Mouse (Mus musculus) hematopoietic stem cell, adult 5-6 weeks (primary cell): ENCODE data around the gene Gm21731. TPM values are rescaled to one million over a fixed set of nuclear protein-coding genes. Genes with fewer than 3 reads are reported as not detected.
A peak's percentile ranks its signal among the peaks of the same experiment; 100 is the strongest.
"Not testable (repeated sequence)": the region's sequence is repeated elsewhere in the genome, so short reads cannot be mapped to it uniquely, and the experiment has no call there.

Experiments
- ATAC-seq, 2 experiments: fragments of 125-278 bp in 1 of 2; replicated peaks in 1 of 2; 2 replicates each; pipeline ENCODE4 v1.8.0; 2016 to 2017; ENCODE audit warnings: inconsistent platforms in 2 of 2, mild to moderate bottlenecking in 2 of 2, moderate number of reproducible peaks in 2 of 2, low read depth in 1 of 2, moderate TSS enrichment in 1 of 2; ENCODE audit not compliant: low FRiP score in 2 of 2, poor library complexity in 2 of 2, severe bottlenecking in 2 of 2, insufficient read depth in 1 of 2, low TSS enrichment in 1 of 2
- total RNA-seq: library from RNA; stranded (forward); fragments of 172-1452, 232-1000 nt; gene quantifications from 2 replicates; pipeline ENCODE4 v1.2.3, GENCODE M21; 2017

The Gm21731 gene
- total RNA-seq = not detected in 2 replicates

DNA sequence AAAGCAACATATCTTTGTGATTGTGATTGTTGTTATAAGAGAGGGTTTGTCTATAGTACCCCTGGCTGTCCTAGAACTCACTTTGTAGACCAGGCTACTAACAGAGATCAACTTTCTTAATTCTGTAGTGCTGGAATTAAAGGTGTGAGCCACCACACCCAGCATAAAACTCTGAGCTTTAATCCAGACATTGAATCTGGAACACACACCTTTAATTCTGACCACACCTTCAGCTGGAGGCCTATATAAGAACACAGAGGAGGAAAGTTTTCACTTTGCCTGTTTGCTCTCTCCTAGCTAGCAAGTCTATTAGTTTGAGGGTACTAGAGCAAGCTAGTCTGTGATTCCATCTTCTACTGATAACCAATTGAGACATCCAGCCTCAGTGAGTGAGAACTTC lies at the start of gene Gm21731:
TSS of gene Gm21731 (plus strand) at position 301 of the 400 bp plus-strand sequence.
- ATAC-seq = not testable (repeated sequence)

DNA sequence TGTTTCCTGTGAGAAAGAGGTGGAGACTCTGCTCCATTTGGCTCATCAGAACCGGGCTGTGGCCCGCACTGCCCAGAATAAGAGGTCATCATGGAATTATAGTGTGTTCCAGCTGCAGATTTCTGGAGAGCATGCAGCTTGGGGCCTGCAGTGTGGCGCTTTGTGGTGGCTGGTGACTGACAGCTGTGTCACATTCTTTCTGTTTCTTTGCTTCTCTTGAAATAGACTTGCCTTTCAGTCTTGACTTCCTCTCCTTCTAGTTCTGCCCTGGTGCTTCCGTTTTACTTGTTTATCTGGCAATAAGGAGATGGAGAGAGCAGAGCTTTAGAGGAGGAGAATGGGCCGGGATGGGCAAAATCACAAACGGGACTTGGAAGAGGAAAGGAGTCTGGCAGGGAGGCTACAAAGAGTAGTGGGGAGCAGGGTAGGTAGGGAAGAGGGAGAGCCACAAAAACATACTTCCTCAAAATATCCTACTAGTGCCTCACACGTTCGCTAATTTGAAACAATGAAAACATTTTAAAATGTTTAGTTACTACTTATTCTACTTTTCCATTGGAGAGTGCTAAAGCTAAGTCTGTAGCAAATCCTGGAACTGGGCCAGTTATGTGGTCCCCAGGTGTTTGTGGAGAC lies 42.6 kb upstream of the Gm21731 start:
- peak; percentile 73 to 82 for ATAC-seq

DNA sequence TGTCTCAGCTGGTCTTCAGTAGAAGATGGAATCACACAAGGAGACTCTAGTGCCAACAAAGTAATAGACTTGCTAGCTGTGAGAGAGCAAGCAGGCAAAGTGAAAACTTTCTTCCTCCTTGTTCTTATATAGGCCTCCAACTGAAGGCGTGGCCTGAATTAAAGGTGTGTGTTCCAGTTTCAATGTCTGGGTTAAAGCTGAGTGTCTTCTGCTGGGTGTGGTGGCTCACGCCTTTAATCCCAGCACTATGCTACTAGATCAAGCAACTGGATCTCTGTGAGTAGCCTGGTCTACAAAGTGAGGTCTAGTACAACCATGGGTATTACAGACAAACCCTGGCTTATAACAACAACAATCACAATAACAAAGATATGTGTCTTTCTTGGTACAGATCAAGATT lies 23.1 kb upstream of the Gm21731 start, which contains the start of gene Gm21762:
TSS of gene Gm21762 (minus strand) at position 101 of the 400 bp plus-strand sequence.
- ATAC-seq = not testable (repeated sequence)

DNA sequence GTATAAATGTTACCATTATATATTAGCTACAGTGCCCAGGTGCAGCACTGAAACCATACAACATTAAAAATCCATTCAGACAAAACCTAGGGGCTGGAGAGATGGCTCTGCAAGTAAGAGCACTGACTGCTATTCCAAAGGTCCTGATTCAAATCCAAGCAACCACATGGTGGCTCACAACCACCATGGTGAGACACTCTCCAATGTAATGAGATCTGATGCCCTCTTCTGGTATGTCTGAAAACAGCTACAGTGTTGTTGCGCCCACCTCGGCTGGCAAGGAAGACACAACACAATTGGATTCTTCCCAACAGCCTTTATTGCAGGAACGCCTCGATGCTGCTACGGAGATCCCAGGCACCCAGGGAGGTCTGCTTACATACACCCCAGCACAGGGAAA lies 18.0 kb upstream of the Gm21731 start:
- not testable (repeated sequence) for ATAC-seq

DNA sequence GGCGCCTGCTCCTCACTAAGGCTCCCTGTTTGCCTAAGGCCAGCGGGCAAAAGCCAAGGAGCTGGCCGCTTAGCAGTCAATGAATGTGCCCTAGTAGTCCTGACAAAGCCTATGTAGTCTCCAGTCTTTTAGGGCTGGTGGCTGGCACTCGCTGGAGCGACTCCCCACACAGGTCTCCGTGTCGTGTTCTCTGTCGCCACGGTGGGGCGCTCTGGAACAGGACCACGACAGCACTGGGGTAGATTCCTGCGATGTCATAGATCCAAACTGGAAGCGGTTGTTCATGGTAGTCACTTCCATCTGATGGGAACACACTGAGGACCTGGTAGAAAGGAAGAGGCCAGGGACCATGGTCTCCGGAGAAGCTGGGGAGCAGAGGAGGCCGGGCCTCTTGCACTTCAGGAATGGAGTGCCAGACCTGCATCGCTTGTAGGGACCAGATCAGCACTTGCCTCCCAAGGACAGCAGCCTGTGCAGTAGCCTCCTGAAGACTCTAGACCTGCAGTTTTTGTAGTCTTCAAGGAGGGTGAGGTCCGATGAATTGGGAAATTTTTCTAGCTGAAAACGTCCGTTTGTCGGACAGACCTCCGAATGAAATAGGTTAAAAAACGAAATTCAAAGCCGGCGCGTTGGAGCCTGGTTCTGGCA lies 15.8 kb upstream of the Gm21731 start:
- ATAC-seq = peak; percentile 62 to 67

DNA sequence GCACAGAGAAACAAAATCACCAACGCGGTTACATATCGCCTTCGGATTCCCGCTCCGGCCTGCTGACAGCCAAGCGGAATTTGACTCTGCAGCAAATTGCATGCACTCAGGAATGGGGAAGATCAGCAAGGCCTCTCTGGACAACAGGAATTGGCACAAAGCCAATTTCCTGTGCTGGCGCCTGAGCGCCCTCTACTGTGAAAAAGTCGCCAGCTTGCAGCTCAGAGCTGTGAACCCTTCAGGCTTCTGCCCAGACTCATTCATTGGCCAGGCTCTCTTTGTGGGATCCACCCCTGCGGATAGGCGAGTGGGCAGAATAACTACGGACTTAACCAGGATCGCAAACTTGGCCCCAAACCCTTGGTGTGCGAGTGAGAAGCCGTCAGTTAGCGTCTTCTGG lies 7.1 kb upstream of the Gm21731 start:
- peak; percentile 48 to 69 for ATAC-seq

DNA sequence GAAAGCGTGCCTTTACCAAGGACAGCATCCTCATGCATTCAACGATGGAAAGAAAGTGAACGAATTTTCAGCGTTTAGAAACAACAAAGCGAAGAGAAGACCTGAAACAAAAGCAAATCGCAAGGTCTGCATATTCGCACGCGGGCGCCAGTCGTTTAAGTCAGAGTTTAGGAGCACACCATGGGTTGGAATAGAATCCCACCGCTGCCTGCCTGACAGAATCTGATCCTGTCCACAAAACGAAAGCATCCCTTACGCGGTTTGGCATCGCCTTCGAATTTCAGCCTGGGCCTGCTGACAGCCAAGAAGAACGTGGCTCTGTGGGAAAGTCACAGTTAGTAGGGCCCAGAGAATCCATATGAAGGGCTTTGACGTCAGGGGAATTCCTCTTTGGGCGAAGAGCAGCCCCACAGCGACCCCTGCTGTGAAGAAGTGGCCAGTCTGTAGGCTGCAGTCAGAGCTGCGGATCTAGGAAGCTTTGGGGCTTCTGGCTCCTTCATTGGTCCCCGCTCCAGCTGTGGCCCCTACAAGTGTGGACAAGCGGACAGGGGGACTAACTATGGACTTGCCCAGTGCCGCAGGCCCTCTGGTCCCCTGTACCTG lies 6.4 kb upstream of the Gm21731 start:
- peak; percentile 62 to 77 for ATAC-seq

DNA sequence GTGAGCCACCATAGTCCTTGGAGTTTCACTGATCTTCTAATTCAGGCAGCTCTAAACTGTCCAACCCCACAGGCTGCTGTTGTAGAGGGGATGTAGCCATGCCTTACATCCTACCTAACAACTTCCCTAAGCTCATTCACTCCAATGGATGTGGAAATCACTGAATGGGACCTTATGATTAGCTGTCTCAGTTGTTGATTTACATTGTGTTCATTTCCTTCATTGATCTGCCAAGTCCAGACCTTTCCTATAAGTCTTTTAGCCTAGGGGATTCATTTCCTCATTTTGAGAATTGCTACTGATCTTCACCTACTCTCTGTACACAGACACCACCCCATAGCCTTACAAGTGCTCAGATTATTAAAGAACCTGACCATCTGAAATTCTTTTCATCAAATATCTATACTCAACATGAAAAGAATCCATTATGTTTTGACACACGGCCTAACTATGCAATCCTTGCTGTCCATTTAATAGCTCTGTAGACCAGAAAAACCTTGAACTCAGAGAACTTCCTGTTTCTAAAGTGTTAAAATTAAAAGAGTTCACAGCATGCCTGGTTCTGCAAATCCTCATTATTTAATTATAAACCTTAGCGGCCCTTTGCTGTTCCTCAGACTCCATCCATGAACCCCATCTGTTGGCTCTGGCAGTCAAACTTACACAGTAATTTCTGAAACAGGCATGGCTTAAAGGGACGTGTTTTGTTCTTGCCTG lies 12.5 kb downstream of the Gm21731 start:
- 0 out of 4 replicates have a peak, but pooled peaks of 1 of the 2 experiments have one; percentile 12 for ATAC-seq

DNA sequence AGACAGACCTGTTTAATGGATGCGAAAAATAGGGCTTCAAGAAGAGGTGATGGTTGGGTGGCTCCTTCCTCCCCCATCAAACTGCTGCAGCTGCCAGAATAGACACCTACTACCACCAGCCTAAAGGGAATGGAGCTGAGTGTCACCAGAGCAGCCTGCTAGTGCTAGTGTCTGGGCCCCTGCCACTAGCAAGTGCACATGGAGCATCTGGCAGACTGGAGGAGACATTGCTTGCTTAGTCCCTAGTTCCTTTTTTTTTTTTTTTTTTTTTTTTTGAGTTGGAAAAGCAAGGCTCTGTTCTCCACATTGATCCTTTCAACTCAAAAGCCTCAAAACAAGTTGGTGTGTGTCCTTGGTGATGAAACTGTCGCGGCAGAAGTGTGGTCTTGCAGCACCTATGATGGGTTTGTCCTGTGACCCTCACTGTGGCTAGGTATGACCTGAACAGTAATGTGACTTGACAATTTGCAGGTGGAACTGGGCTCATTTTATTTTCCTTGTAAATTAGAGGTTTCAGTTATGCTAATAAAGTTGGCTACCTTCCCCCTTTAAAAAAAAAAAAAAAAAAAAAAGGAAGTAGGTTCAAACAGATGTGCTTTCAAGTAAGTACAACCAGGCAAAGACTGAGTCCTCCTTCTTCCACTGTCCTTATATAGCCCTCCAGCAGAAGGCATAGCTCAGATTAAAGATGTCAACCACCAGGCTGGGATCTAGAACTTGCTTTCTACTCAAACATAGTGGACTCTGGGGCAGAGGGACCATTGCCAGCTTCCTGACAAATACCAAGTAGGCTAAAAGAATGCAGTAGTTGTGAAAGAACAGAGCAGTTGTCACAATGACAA lies 20.1 kb downstream of the Gm21731 start:
- ATAC-seq = peak; percentile 45 to 67; a peak in 3 of 4 replicates

DNA sequence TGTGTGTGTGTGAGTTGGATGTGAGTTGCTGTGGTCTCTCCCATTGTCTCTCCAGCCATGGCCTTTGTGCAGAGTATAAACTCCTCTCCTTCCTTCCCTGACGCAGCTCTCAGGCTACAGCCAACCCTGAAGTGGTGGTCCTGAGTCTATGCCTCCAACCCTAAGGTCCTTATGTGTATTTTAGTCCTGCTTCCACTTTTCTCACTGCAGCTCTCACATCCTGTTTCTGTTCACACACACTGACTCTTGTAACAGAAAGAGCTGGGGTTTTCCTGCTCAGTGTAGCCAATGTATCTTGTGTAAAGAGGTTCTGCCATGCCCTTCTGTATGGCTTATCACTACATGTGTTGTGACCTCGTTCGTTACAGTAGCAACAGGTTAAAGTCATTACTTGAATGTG lies 20.8 kb downstream of the Gm21731 start:
- peak in 1 of 2 experiments; percentile 25; a peak in 1 of 4 replicates for ATAC-seq

DNA sequence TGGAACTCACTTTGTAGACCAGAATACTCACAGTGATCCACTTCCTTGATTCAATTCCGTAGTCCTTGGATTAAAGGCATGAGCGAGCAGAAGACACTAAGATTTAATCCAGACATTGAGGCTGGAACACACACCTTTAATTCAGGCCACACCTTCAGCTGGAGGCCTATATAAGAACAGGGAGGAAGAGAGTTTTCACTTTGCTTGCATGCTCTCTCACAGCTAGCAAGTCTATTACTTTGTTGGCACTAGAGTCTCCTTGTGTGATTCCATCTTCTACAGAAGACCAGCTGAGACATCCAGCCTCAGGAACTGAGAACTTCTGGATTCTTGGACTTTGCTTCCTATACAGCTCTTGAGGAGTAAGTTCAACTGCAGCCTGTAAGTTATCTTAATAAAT lies 24.0 kb downstream of the Gm21731 start, which contains the start of gene AF067061:
TSS of gene AF067061 (plus strand) at position 245 of the 400 bp plus-strand sequence.
- not testable (repeated sequence) for ATAC-seq

DNA sequence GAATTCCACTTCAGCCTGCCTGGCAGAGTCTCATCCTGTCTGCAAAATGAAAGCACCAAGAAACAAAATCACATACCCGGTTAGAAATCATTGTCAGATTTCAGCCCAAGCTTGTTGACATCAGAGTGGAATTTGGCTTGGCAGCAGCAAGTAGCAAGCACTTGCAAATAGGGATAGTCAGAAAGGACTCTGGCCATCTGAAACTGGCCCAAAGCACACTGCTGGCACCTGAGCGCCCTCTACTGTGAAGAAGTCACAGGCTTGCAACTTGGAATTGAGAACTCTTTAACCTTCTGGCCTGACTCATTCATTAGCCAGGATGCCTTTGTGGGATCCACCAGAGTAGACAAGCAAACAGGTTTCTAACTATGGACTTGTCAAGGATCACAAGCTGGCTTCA lies 38.9 kb downstream of the Gm21731 start:
- ATAC-seq = peak; percentile 62 to 68; a peak in 2 of 4 replicates

DNA sequence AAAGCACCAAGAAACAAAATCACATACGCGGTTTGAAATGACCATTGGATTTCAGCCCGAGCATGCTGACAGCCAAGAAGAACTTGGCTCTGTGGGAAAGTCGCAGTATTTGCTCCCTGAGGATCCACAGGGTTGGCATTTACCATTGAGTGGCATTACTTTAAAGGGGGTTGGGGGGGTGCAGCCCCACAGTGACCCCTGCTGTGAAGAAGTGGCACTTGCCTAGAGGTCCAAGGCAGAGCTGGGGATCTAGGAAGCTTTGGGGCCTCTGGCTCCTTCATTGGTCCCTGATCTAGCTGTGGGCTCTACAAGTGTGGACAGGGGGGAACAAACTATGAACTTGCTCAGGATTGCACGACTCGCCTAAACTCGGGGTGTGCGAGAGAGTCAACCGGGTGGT lies 39.9 kb downstream of the Gm21731 start:
- ATAC-seq = no peak

Other genes starting within 250 kb of the Gm21731 start
- not detected in 2 replicates for gene Gm36079, start 212.1 kb upstream of the Gm21731 start, total RNA-seq
- 3.9 and 8.6 TPM in 2 replicates for gene Gm21188, start 186.9 kb upstream of the Gm21731 start, total RNA-seq
- gene Gm20767, start 98.9 kb upstream of the Gm21731 start, total RNA-seq = not detected in 2 replicates
- not detected in 2 replicates for gene Gm21818, start 66.7 kb upstream of the Gm21731 start, total RNA-seq
- gene Gm21762, start 23.2 kb upstream of the Gm21731 start, total RNA-seq = 2.6 TPM in 1 of 2 replicates, not detected in the other
- not detected in 2 replicates for gene AF067061, start 24.0 kb downstream of the Gm21731 start, total RNA-seq
- 9.1 and 26.5 TPM in 2 replicates for gene BC147527, start 61.3 kb downstream of the Gm21731 start, total RNA-seq
- gene Tcstv3, start 77.8 kb downstream of the Gm21731 start, total RNA-seq = not detected in 2 replicates